Mouse (Mus musculus) brain, embryonic 14.5 days (tissue): ENCODE data around the gene Fbxl5.

Experiments used
- CTCF ChIP-seq: fragments of 200-500 bp; IDR thresholded peaks from 2 replicates; pipeline ENCODE4 v1.5.1; 2012; ENCODE audit warnings: inconsistent platforms, mild to moderate bottlenecking, moderate library complexity, borderline replicate concordance; ENCODE audit not compliant: insufficient read depth, insufficient read length; ENCODE audit errors: extremely low read depth
- POLR2A ChIP-seq: fragments of 200-500 bp; IDR thresholded peaks from 2 replicates; pipeline ENCODE4 v1.6.1; 2012; ENCODE audit warnings: mild to moderate bottlenecking, inconsistent platforms, borderline replicate concordance; ENCODE audit not compliant: poor library complexity, insufficient read depth, insufficient read length, severe bottlenecking; ENCODE audit errors: extremely low read depth

- TF ChIP-seq CTCF (no peak), POLR2A (no peak)
These were observed at the start of gene Fbxl5 for GRCm38 (mm10) chr5:43821538-43821937.
